16 mouse cellular contexts compared by ENCODE assay signal in genomic region chr17:44607383-44607782, GRCm38 (mm10).
"Had no signal": no experiment of that assay in that cellular context is flagged by ENCODE, and none has a peak within 500 bp of the region (broad histone marks: within the 10 kb centered on the region; RNA-seq: fewer than 3 reads in every experiment).

No protein-coding gene starts in this region.

- ATAC-seq: midbrain, embryonic 13.5 days; midbrain, embryonic 16.5 days had no signal

- DNase-seq: kidney, adult 9 months; kidney, postnatal 14 days; kidney, postnatal 4 days; liver, embryonic 13.5 days; lung, adult 2 months; lung, postnatal 14 days; lung, postnatal 4 days; retina, postnatal 1 day; right cerebral cortex, postnatal 25 days; spleen, adult 18-20 months; thymus, adult 18-20 months; thymus, postnatal 36 days had no signal

- H3K4me1 ChIP-seq: midbrain, embryonic 10.5 days; midbrain, embryonic 13.5 days had no signal

- H3K9me3 ChIP-seq: liver, embryonic 13.5 days; megakaryocyte, embryonic 14.5 days; midbrain, embryonic 10.5 days; midbrain, embryonic 13.5 days had no signal

- H3K27ac ChIP-seq: liver, embryonic 13.5 days; midbrain, embryonic 10.5 days; midbrain, embryonic 13.5 days had no signal

- H3K36me3 ChIP-seq: liver, embryonic 13.5 days; midbrain, embryonic 10.5 days; midbrain, embryonic 13.5 days had no signal

- H3K27me3 ChIP-seq: liver, embryonic 13.5 days; megakaryocyte, embryonic 14.5 days; midbrain, embryonic 13.5 days had no signal

- H3K4me3 ChIP-seq: liver, embryonic 13.5 days; megakaryocyte, embryonic 14.5 days; midbrain, embryonic 10.5 days; midbrain, embryonic 13.5 days had no signal
